In genomic region chr2:27721611-27722010, GRCm38 (mm10) we compare ENCODE assay signal across 31 mouse cellular contexts. TPM values are rescaled to one million over a fixed set of nuclear protein-coding genes. Genes with fewer than 3 reads are reported as not detected.
DNase-seq lines count a peak whose midpoint lies in the region; ATAC-seq and TF ChIP-seq lines count a peak whose summit lies in the region.
"Had no signal": no experiment of that assay in that cellular context is flagged by ENCODE, and none has a peak within 500 bp of the region (broad histone marks: within the 10 kb centered on the region; RNA-seq: fewer than 3 reads in every experiment).

No protein-coding gene starts in this region.

- H3K36me3 ChIP-seq in liver, adult 2 months (ENCODE audit: control insufficient read depth, insufficient read depth, low read length) = no peaks in the 10 kb centered on the region
- H3K36me3 ChIP-seq in embryonic facial prominence, embryonic 15.5 days = no peaks in the 10 kb centered on the region
- no peaks in the 10 kb centered on the region for H3K36me3 ChIP-seq in midbrain, postnatal 0 days (ENCODE audit: insufficient read depth, low read length)
- H3K36me3 ChIP-seq: embryonic facial prominence, embryonic 13.5 days; forebrain, embryonic 15.5 days; hindbrain, embryonic 10.5 days; hindbrain, embryonic 15.5 days; limb, embryonic 13.5 days; lung, embryonic 15.5 days; midbrain, embryonic 10.5 days; midbrain, embryonic 15.5 days had no signal

- no peak for ATAC-seq in embryonic facial prominence, embryonic 15.5 days (ENCODE audit: insufficient number of reproducible peaks, low FRiP score, low TSS enrichment, low read depth)
- no peak for ATAC-seq in midbrain, postnatal 0 days (ENCODE audit: low FRiP score)
- no peak for ATAC-seq in erythroid progenitor cell, adult 5-6 weeks (replicated peaks; ENCODE audit: low FRiP score, poor library complexity, severe bottlenecking)
- ATAC-seq: forebrain, embryonic 15.5 days; inflammation-experienced regulatory T-cells, adult 6 months; midbrain, embryonic 15.5 days; Patski had no signal

- H3K27ac ChIP-seq in liver, adult 2 months (replicated peaks; ENCODE audit: insufficient read depth, low read depth, low read length) = no peak overlapping the region
- H3K27ac ChIP-seq in embryonic facial prominence, embryonic 15.5 days (replicated peaks) = peak overlapping the region; percentile 69; the same call in 1 of the 2 replicates
- no peak overlapping the region for H3K27ac ChIP-seq in midbrain, postnatal 0 days (ENCODE audit: low read depth, low read length)
- H3K27ac ChIP-seq: embryonic facial prominence, embryonic 13.5 days; forebrain, embryonic 15.5 days; hindbrain, embryonic 10.5 days; hindbrain, embryonic 15.5 days; layer of hippocampus, adult 2 months; left cerebral cortex, adult 2 months; limb, embryonic 13.5 days; liver, embryonic 14.5 days; lung, embryonic 15.5 days; midbrain, embryonic 10.5 days; midbrain, embryonic 15.5 days had no signal

- peaks cover 99% of the 10 kb centered on the region for H3K79me2 ChIP-seq in liver, adult 2 months (ENCODE audit: control insufficient read depth, insufficient read depth, low read length)

- peak overlapping the region; percentile 27; the same call in 1 of the 2 replicates for H3K9ac ChIP-seq in liver, adult 2 months (ENCODE audit: low read depth, low read length)
- no peak overlapping the region for H3K9ac ChIP-seq in embryonic facial prominence, embryonic 15.5 days
- H3K9ac ChIP-seq in midbrain, postnatal 0 days (replicated peaks; ENCODE audit: low read length, poor library complexity, severe bottlenecking) = no peak overlapping the region
- H3K9ac ChIP-seq: embryonic facial prominence, embryonic 13.5 days; forebrain, embryonic 15.5 days; hindbrain, embryonic 15.5 days; limb, embryonic 13.5 days; liver, embryonic 14.5 days; lung, embryonic 15.5 days; midbrain, embryonic 15.5 days had no signal

- H3K9me3 ChIP-seq in embryonic facial prominence, embryonic 15.5 days (replicated peaks) = no peaks in the 10 kb centered on the region
- no peaks in the 10 kb centered on the region for H3K9me3 ChIP-seq in midbrain, postnatal 0 days (ENCODE audit: low read length)
- H3K9me3 ChIP-seq: embryonic facial prominence, embryonic 13.5 days; forebrain, embryonic 15.5 days; hindbrain, embryonic 10.5 days; hindbrain, embryonic 15.5 days; limb, embryonic 13.5 days; lung, embryonic 15.5 days; midbrain, embryonic 10.5 days; midbrain, embryonic 15.5 days had no signal

- 30% methylated on average over 4 of the region's 4 CpGs for WGBS in liver, adult 2 months
- whole genome bisulfite sequencing in embryonic facial prominence, embryonic 15.5 days = 74% methylated on average over 4 of the region's 4 CpGs
- WGBS in midbrain, postnatal 0 days = 98% methylated on average over 4 of the region's 4 CpGs

- DNase-seq in liver, adult 2 months (ENCODE audit: extremely low read depth, low read depth, low spot score) = no peak
- no peak for DNase-seq in liver
- peak; percentile 63 for DNase-seq in lung, postnatal 36 days
- DNase-seq in urinary bladder, postnatal 25 days (ENCODE audit: low spot score) = peak; percentile 43
- no peak for DNase-seq in midbrain, postnatal 0 days (ENCODE audit: low spot score)
- DNase-seq: adrenal gland, postnatal 14 days; cerebellum, adult 11 months; cerebellum, adult 9-10 months; embryo, embryonic 11 days; gastrocnemius, postnatal 36 days; heart, postnatal 14 days; kidney, adult 2 months; kidney, postnatal 36 days; right cerebral cortex, postnatal 25 days; thymus, adult 2 months; thymus, postnatal 36 days had no signal

- H3K4me2 ChIP-seq in embryonic facial prominence, embryonic 15.5 days (replicated peaks) = 0 out of 2 replicates have a peak overlapping the region, but pooled peaks have one; percentile 7
- no peak overlapping the region for H3K4me2 ChIP-seq in midbrain, postnatal 0 days (ENCODE audit: low read depth, low read length, poor library complexity, severe bottlenecking)
- H3K4me2 ChIP-seq: embryonic facial prominence, embryonic 13.5 days; forebrain, embryonic 15.5 days; hindbrain, embryonic 15.5 days; limb, embryonic 13.5 days; lung, embryonic 15.5 days; midbrain, embryonic 15.5 days had no signal

- no peak for TF ChIP-seq CTCF in liver, adult 2 months (IDR thresholded peaks at IDR 0.05; ENCODE audit: low read depth, low read length)
- TF ChIP-seq CTCF in midbrain, postnatal 0 days (IDR thresholded peaks at IDR 0.05) = no peak

- H3K4me3 ChIP-seq in liver, adult 2 months (ENCODE audit: insufficient read depth, low read depth, low read length) = no peak overlapping the region
- no peak overlapping the region for H3K4me3 ChIP-seq in embryonic facial prominence, embryonic 15.5 days (replicated peaks)
- H3K4me3 ChIP-seq in midbrain, postnatal 0 days (ENCODE audit: low read depth, low read length) = no peak overlapping the region
- H3K4me3 ChIP-seq: embryonic facial prominence, embryonic 13.5 days; forebrain, embryonic 15.5 days; hindbrain, embryonic 10.5 days; hindbrain, embryonic 15.5 days; layer of hippocampus, adult 2 months; left cerebral cortex, adult 2 months; limb, embryonic 13.5 days; lung, embryonic 15.5 days; midbrain, embryonic 10.5 days; midbrain, embryonic 15.5 days had no signal

- TF ChIP-seq POLR2A in liver, adult 2 months (IDR thresholded peaks at IDR 0.05; ENCODE audit: extremely low read depth, insufficient read depth, low read length) = no peak

- peaks cover 84% of the 10 kb centered on the region for H3K4me1 ChIP-seq in liver, adult 2 months (ENCODE audit: control insufficient read depth, insufficient read depth, low read length)
- H3K4me1 ChIP-seq in embryonic facial prominence, embryonic 15.5 days = peaks cover 86% of the 10 kb centered on the region
- H3K4me1 ChIP-seq in midbrain, postnatal 0 days (ENCODE audit: insufficient read depth, low read length) = no peaks in the 10 kb centered on the region
- H3K4me1 ChIP-seq: forebrain, embryonic 15.5 days had no signal

- H3K27me3 ChIP-seq in liver, adult 2 months (ENCODE audit: control insufficient read depth, insufficient read depth, low read length) = no peaks in the 10 kb centered on the region
- H3K27me3 ChIP-seq in embryonic facial prominence, embryonic 15.5 days = no peaks in the 10 kb centered on the region
- no peaks in the 10 kb centered on the region for H3K27me3 ChIP-seq in midbrain, postnatal 0 days (ENCODE audit: insufficient read depth, low read length)
- H3K27me3 ChIP-seq: embryonic facial prominence, embryonic 13.5 days; forebrain, embryonic 15.5 days; hindbrain, embryonic 15.5 days; limb, embryonic 13.5 days; lung, embryonic 15.5 days; midbrain, embryonic 15.5 days; Patski had no signal

RNA-seq across cellular contexts. Expression of gene Rxra, which starts 45.4 kb away (rescaled TPM):
- 108 and 124 TPM in 2 replicates for total RNA-seq in liver, adult 2 months (2014; rRNA removed)
- polyA plus RNA-seq in liver, adult 2 months (2012; rRNA removed) = 303 and 313 TPM in 2 replicates
- polyA plus RNA-seq in embryonic facial prominence, embryonic 15.5 days (2015; fragmentation: Nextera tagmentation; extraction: Ambion mirVana) = 18.7 and 22.4 TPM in 2 replicates
- total RNA-seq in midbrain, postnatal 0 days (2014; rRNA removed) = 18.5 and 20.2 TPM in 2 replicates
- polyA plus RNA-seq in midbrain, postnatal 0 days (2015; fragmentation: Nextera tagmentation; extraction: Ambion mirVana) = 2.2 and 2.3 TPM in 2 replicates
- total RNA-seq in erythroid progenitor cell, adult 5-6 weeks (2015; ENCODE audit: low replicate concordance) = 1.7 and 2.2 TPM in 2 replicates
- total RNA-seq in erythroid progenitor cell, adult 5-6 weeks (2017; ENCODE audit: low replicate concordance) = 1.7 and 3.6 TPM in 2 replicates

Comparison
In these comparisons a context has a peak if more than half of its experiments do, and no peak if none do; other contexts are left out.
1. DNase-seq: peak in lung, postnatal 36 days (single experiment) and urinary bladder, postnatal 25 days (single experiment); none in liver, adult 2 months (single experiment), liver (single experiment) and midbrain, postnatal 0 days (single experiment).